Mouse (Mus musculus) forebrain, embryonic 16.5 days (tissue): Measurements from ENCODE around the gene Fgfr2. TPM values are rescaled to one million over a fixed set of nuclear protein-coding genes. Genes with fewer than 3 reads are reported as not detected.

Source experiments
- ATAC-seq: fragments of 200-750 bp; cut with Nextera tagmentation; 2 replicates; pipeline ENCODE4 v1.8.0; 2017; ENCODE audit warnings: mild to moderate bottlenecking, moderate library complexity
- H3K27ac ChIP-seq: fragments of 300-500 bp; sonication (generic); 2 replicates; pipeline ENCODE4 v1.5.1; 2014; ENCODE audit warnings: low read length, control low read depth
- H3K27me3 ChIP-seq: fragments of 300-500 bp; sonication (generic); replicated peaks from 2 replicates; pipeline ENCODE4 v1.6.1; 2014; ENCODE audit warnings: low read length; ENCODE audit not compliant: control insufficient read depth, insufficient read depth
- H3K36me3 ChIP-seq: fragments of 300-500 bp; sonication (generic); 2 replicates; pipeline ENCODE4 v1.6.1; 2014; ENCODE audit not compliant: control insufficient read depth, insufficient read depth
- H3K4me1 ChIP-seq: fragments of 300-500 bp; sonication (generic); replicated peaks from 2 replicates; pipeline ENCODE4 v1.6.1; 2014; ENCODE audit warnings: low read length; ENCODE audit not compliant: control insufficient read depth, insufficient read depth
- H3K4me2 ChIP-seq: fragments of 300-500 bp; sonication (generic); 2 replicates; pipeline ENCODE4 v1.6.1; 2014; ENCODE audit warnings: mild to moderate bottlenecking, low read length, control low read depth
- H3K4me3 ChIP-seq: fragments of 300-500 bp; sonication (generic); replicated peaks from 2 replicates; pipeline ENCODE4 v1.5.1; 2014; ENCODE audit warnings: mild to moderate bottlenecking, low read length, control low read depth
- H3K9ac ChIP-seq: fragments of 300-500 bp; sonication (generic); replicated peaks from 2 replicates; pipeline ENCODE4 v1.6.1; 2014; ENCODE audit warnings: low read depth, low read length, control low read depth
- H3K9me3 ChIP-seq: fragments of 300-500 bp; sonication (generic); 2 replicates; pipeline ENCODE4 v1.6.1; 2016; ENCODE audit warnings: low read length; ENCODE audit not compliant: control insufficient read depth
- WGBS: fragments of 180-500 bp; shearing (Covaris S2); extraction: QIAGEN DNeasy Blood & Tissue Kit; methylation state at CpG from one replicate; pipeline ENCODE4 v1.1.7; 2014; 5-methylcytosine and 5-hydroxymethylcytosine counted together
- polyA plus RNA-seq: library from polyadenylated mRNA; unstranded; fragments of >200 nt; fragmentation: Nextera tagmentation; extraction: Ambion mirVana; gene quantifications from 2 replicates; pipeline ENCODE4 v1.2.1, GENCODE M21; 2015

The Fgfr2 gene
- polyA plus RNA-seq, 1 experiment from 2014 or later = 39.2 TPM

- H3K4me1 ChIP-seq = no peaks in the 10 kb centered on the region
- H3K27me3 ChIP-seq = no peaks in the 10 kb centered on the region
- H3K9ac ChIP-seq = no peak overlapping the region
- no peak overlapping the region for H3K27ac ChIP-seq
- no peak overlapping the region for H3K4me2 ChIP-seq
- H3K9me3 ChIP-seq = no peaks in the 10 kb centered on the region
- no peak overlapping the region for H3K4me3 ChIP-seq
- no peaks in the 10 kb centered on the region for H3K36me3 ChIP-seq
- WGBS = 56% methylated on average over 7 of the region's 7 CpGs
- ATAC-seq = no peak
Measured at GRCm38 (mm10) chr7:132197817-132198475, 925.2 kb downstream of the Fgfr2 start.

GRCm38 (mm10) chr7:132196581-132196980 is 926.6 kb downstream of the Fgfr2 start:
- 86% methylated on average over 1 of the region's 1 CpGs for WGBS
- Histone ChIP-seq H3K4me2 (no peak overlapping the region), H3K4me3 (no peak overlapping the region), H3K4me1 (no peaks in the 10 kb centered on the region), H3K27ac (no peak overlapping the region), H3K9me3 (no peaks in the 10 kb centered on the region), H3K36me3 (no peaks in the 10 kb centered on the region), H3K9ac (no peak overlapping the region), H3K27me3 (no peaks in the 10 kb centered on the region)
- no peak for ATAC-seq

GRCm38 (mm10) chr7:132193606-132194005 is 929.5 kb downstream of the Fgfr2 start:
- no peaks in the 10 kb centered on the region for H3K9me3 ChIP-seq
- H3K4me2 ChIP-seq = no peak overlapping the region
- ATAC-seq = no peak
- H3K9ac ChIP-seq = no peak overlapping the region
- H3K4me3 ChIP-seq = no peak overlapping the region
- no peak overlapping the region for H3K27ac ChIP-seq
- H3K36me3 ChIP-seq = no peaks in the 10 kb centered on the region
- no peaks in the 10 kb centered on the region for H3K4me1 ChIP-seq
- no peaks in the 10 kb centered on the region for H3K27me3 ChIP-seq
- 76% methylated on average over 2 of the region's 2 CpGs for WGBS

GRCm38 (mm10) chr7:132187456-132187855 is 935.7 kb downstream of the Fgfr2 start:
- WGBS = 54% methylated on average over 3 of the region's 3 CpGs
- ATAC-seq = no peak
- Histone ChIP-seq H3K9ac (no peak overlapping the region), H3K4me1 (peaks cover 9% of the 10 kb centered on the region), H3K4me3 (no peak overlapping the region), H3K27ac (no peak overlapping the region), H3K36me3 (no peaks in the 10 kb centered on the region), H3K9me3 (no peaks in the 10 kb centered on the region), H3K4me2 (no peak overlapping the region), H3K27me3 (no peaks in the 10 kb centered on the region)

GRCm38 (mm10) chr7:132183892-132184404 is 939.2 kb downstream of the Fgfr2 start:
- H3K4me3 ChIP-seq = no peak overlapping the region
- peaks cover 9% of the 10 kb centered on the region for H3K4me1 ChIP-seq
- 2% methylated on average over 5 of the region's 5 CpGs for WGBS
- peak; percentile 92 for ATAC-seq
- H3K9ac ChIP-seq = 0 out of 2 replicates have a peak overlapping the region, but pooled peaks have one; percentile 8
- H3K27me3 ChIP-seq = no peaks in the 10 kb centered on the region
- H3K4me2 ChIP-seq = peak overlapping the region; percentile 14; the same call in 1 of the 2 replicates
- no peaks in the 10 kb centered on the region for H3K36me3 ChIP-seq
- H3K27ac ChIP-seq = peak overlapping the region; percentile 57
- no peaks in the 10 kb centered on the region for H3K9me3 ChIP-seq

GRCm38 (mm10) chr7:132181586-132182198 is 941.5 kb downstream of the Fgfr2 start:
- Histone ChIP-seq H3K36me3 (no peaks in the 10 kb centered on the region), H3K27ac (no peak overlapping the region), H3K9me3 (no peaks in the 10 kb centered on the region), H3K27me3 (no peaks in the 10 kb centered on the region), H3K4me2 (no peak overlapping the region), H3K4me3 (no peak overlapping the region), H3K4me1 (peaks cover 9% of the 10 kb centered on the region), H3K9ac (no peak overlapping the region)
- WGBS = 89% methylated on average over 4 of the region's 4 CpGs
- ATAC-seq = no peak

- H3K9ac ChIP-seq = no peak overlapping the region
- H3K9me3 ChIP-seq = no peaks in the 10 kb centered on the region
- H3K27ac ChIP-seq = no peak overlapping the region
- H3K4me1 ChIP-seq = peaks cover 9% of the 10 kb centered on the region
- H3K36me3 ChIP-seq = no peaks in the 10 kb centered on the region
- no peaks in the 10 kb centered on the region for H3K27me3 ChIP-seq
- WGBS = 58% methylated on average over 3 of the region's 3 CpGs
- no peak for ATAC-seq
- no peak overlapping the region for H3K4me2 ChIP-seq
- H3K4me3 ChIP-seq = no peak overlapping the region
Measured at GRCm38 (mm10) chr7:132181042-132181441, 942.1 kb downstream of the Fgfr2 start.

GRCm38 (mm10) chr7:132179049-132179448 is 944.1 kb downstream of the Fgfr2 start:
- Histone ChIP-seq H3K4me2 (no peak overlapping the region), H3K4me3 (no peak overlapping the region), H3K36me3 (no peaks in the 10 kb centered on the region), H3K9ac (no peak overlapping the region), H3K27me3 (no peaks in the 10 kb centered on the region), H3K9me3 (no peaks in the 10 kb centered on the region), H3K4me1 (peaks cover 8% of the 10 kb centered on the region), H3K27ac (no peak overlapping the region)
- no peak for ATAC-seq
- 61% methylated on average over 1 of the region's 1 CpGs for WGBS

GRCm38 (mm10) chr7:132174787-132175186 is 948.4 kb downstream of the Fgfr2 start:
- peaks cover 9% of the 10 kb centered on the region for H3K4me1 ChIP-seq
- ATAC-seq = no peak
- H3K36me3 ChIP-seq = no peaks in the 10 kb centered on the region
- H3K9me3 ChIP-seq = no peaks in the 10 kb centered on the region
- H3K27ac ChIP-seq = peak overlapping the region; percentile 65
- H3K9ac ChIP-seq = no peak overlapping the region
- H3K4me2 ChIP-seq = no peak overlapping the region
- 64% methylated on average over 5 of the region's 5 CpGs for WGBS
- H3K27me3 ChIP-seq = no peaks in the 10 kb centered on the region
- no peak overlapping the region for H3K4me3 ChIP-seq
